Mouse (Mus musculus) CH12.LX (cell line): ENCODE measurements at regions not wholly inside any gene's neighbourhood (a gene's known extent, or its start where the extent isn't known, plus 50 kb on each side); places are given as distances from the start of the nearest gene placed in this dataset.

Experiments used
- DNase-seq: peaks from one replicate; pipeline ENCODE4 v3.0.0-alpha.2; 2013; ENCODE audit errors: extremely low read depth
- H3K27ac ChIP-seq: 2 replicates; pipeline ENCODE4 v1.5.1; 2012; ENCODE audit warnings: low read depth, mild to moderate bottlenecking, control low read depth, moderate library complexity; ENCODE audit not compliant: insufficient read depth
- H3K27me3 ChIP-seq: replicated peaks from 2 replicates; pipeline ENCODE3; 2012; ENCODE audit warnings: inconsistent platforms
- H3K36me3 ChIP-seq, 2 experiments: replicated peaks in 1 of 2; 2 replicates each; pipeline versions ENCODE3 to v1.6.1; 2012; ENCODE audit warnings: inconsistent platforms in 1 of 2, low read length in 1 of 2, mild to moderate bottlenecking in 1 of 2, mixed read lengths in 1 of 2, moderate library complexity in 1 of 2; ENCODE audit not compliant: control insufficient read depth in 1 of 2, insufficient read depth in 1 of 2
- H3K4me1 ChIP-seq, 2 experiments: 2 replicates each; pipeline ENCODE4 v1.6.1; 2012; ENCODE audit warnings: inconsistent platforms in 1 of 2, moderate library complexity in 1 of 2; ENCODE audit not compliant: insufficient read depth in 2 of 2, control insufficient read depth in 1 of 2
- H3K4me2 ChIP-seq: 2 replicates; pipeline ENCODE4 v1.6.1; 2012; ENCODE audit warnings: low read depth, mild to moderate bottlenecking, control low read depth; ENCODE audit not compliant: poor library complexity, insufficient read depth, severe bottlenecking
- H3K4me3 ChIP-seq, 3 experiments: fragments of 150-350 bp in 1 of 3; sonication (generic) in 1 of 3; replicated peaks in 1 of 3; 2 replicates each; pipeline versions ENCODE3 to v1.5.1; 2011 to 2012; ENCODE audit warnings: low read depth in 2 of 3, low read length in 2 of 3, mild to moderate bottlenecking in 2 of 3, moderate library complexity in 2 of 3, control low read depth in 1 of 3, improper control_type of control experiment in 1 of 3, inconsistent platforms in 1 of 3, mixed read lengths in 1 of 3; ENCODE audit not compliant: poor library complexity in 1 of 3
- H3K79me2 ChIP-seq: replicated peaks from 2 replicates; pipeline ENCODE4 v1.6.1; 2012; ENCODE audit warnings: mild to moderate bottlenecking, moderate library complexity; ENCODE audit not compliant: control insufficient read depth, poor library complexity, insufficient read depth, severe bottlenecking; ENCODE audit errors: extremely low read depth
- H3K9ac ChIP-seq: 2 replicates; pipeline ENCODE4 v1.6.1; 2012; ENCODE audit warnings: low read depth, mild to moderate bottlenecking, control low read depth, moderate library complexity; ENCODE audit not compliant: insufficient read depth
- H3K9me3 ChIP-seq: replicated peaks from 2 replicates; pipeline ENCODE3; 2012; ENCODE audit warnings: low read length, inconsistent platforms, mixed read lengths
- CHD2 ChIP-seq: IDR thresholded peaks from 2 replicates; pipeline ENCODE4 v1.6.1; 2011; ENCODE audit warnings: low read length, improper control_type of control experiment
- CTCF ChIP-seq, 2 experiments: IDR thresholded peaks in 1 of 2; conservative IDR thresholded peaks in 1 of 2; 2 replicates each; pipeline ENCODE4 v1.5.1; 2011 to 2012; ENCODE audit warnings: low read depth in 2 of 2, low read length in 2 of 2, improper control_type of control experiment in 1 of 2, inconsistent platforms in 1 of 2, mild to moderate bottlenecking in 1 of 2, moderate library complexity in 1 of 2
- E2F4 ChIP-seq: IDR thresholded peaks from 2 replicates; pipeline ENCODE4 v1.6.1; 2011; ENCODE audit warnings: low read depth, low read length, improper control_type of control experiment; ENCODE audit not compliant: insufficient replicate concordance
- ELF1 ChIP-seq: IDR thresholded peaks from 2 replicates; pipeline ENCODE4 v1.6.1; 2014; ENCODE audit warnings: low read depth, mild to moderate bottlenecking, inconsistent platforms, low read length, improper control_type of control experiment
- EP300 ChIP-seq: IDR thresholded peaks from 2 replicates; pipeline ENCODE4 v1.6.1; 2011; ENCODE audit warnings: low read length, improper control_type of control experiment
- ETS1 ChIP-seq: conservative IDR thresholded peaks from 2 replicates; pipeline ENCODE4 v1.6.1; 2012; ENCODE audit warnings: low read depth, mild to moderate bottlenecking, inconsistent platforms, low read length, improper control_type of control experiment, moderate library complexity
- IRF4 ChIP-seq: IDR thresholded peaks from 2 replicates; pipeline ENCODE4 v1.6.1; 2014; ENCODE audit warnings: low read depth, mild to moderate bottlenecking, inconsistent platforms, low read length, improper control_type of control experiment
- JUN ChIP-seq: IDR thresholded peaks from 2 replicates; pipeline ENCODE4 v1.6.1; 2011; ENCODE audit warnings: low read depth, mild to moderate bottlenecking, low read length, improper control_type of control experiment, moderate library complexity; ENCODE audit not compliant: insufficient read depth
- JUND ChIP-seq: conservative IDR thresholded peaks from 2 replicates; pipeline ENCODE4 v1.6.1; 2011; ENCODE audit warnings: low read depth, low read length, improper control_type of control experiment
- MAZ ChIP-seq: IDR thresholded peaks from 2 replicates; pipeline ENCODE4 v1.6.1; 2012; ENCODE audit warnings: low read depth, mild to moderate bottlenecking, inconsistent platforms, low read length, improper control_type of control experiment, moderate library complexity
- MEF2A ChIP-seq: IDR thresholded peaks from 2 replicates; pipeline ENCODE4 v1.6.1; 2014; ENCODE audit warnings: low read depth, mild to moderate bottlenecking, inconsistent platforms, low read length, improper control_type of control experiment, borderline replicate concordance
- MXI1 ChIP-seq: IDR thresholded peaks from 2 replicates; pipeline ENCODE4 v1.6.1; 2011; ENCODE audit warnings: mild to moderate bottlenecking, low read depth, low read length, improper control_type of control experiment
- NRF1 ChIP-seq: IDR thresholded peaks from 2 replicates; pipeline ENCODE4 v1.6.1; 2014; ENCODE audit warnings: low read depth, mild to moderate bottlenecking, inconsistent platforms, low read length, improper control_type of control experiment, moderate library complexity
- PAX5 ChIP-seq: IDR thresholded peaks from 2 replicates; pipeline ENCODE4 v1.6.1; 2012; ENCODE audit warnings: low read length, inconsistent platforms, mixed read lengths
- RAD21 ChIP-seq: IDR thresholded peaks from 2 replicates; pipeline ENCODE4 v1.6.1; 2011; ENCODE audit warnings: low read depth, mild to moderate bottlenecking, low read length, improper control_type of control experiment, moderate library complexity
- SMC3 ChIP-seq: IDR thresholded peaks from 2 replicates; pipeline ENCODE4 v1.6.1; 2011; ENCODE audit warnings: low read depth, low read length, improper control_type of control experiment
- TBP ChIP-seq: conservative IDR thresholded peaks from 2 replicates; pipeline ENCODE4 v1.6.1; 2011; ENCODE audit warnings: low read depth, low read length, improper control_type of control experiment
- UBTF ChIP-seq: IDR thresholded peaks from 2 replicates; pipeline ENCODE4 v1.6.1; 2012; ENCODE audit warnings: low read depth, mild to moderate bottlenecking, inconsistent platforms, low read length, improper control_type of control experiment, moderate library complexity
- USF2 ChIP-seq: conservative IDR thresholded peaks from 2 replicates; pipeline ENCODE4 v1.6.1; 2011; ENCODE audit warnings: low read depth, low read length, improper control_type of control experiment
- ZC3H11A ChIP-seq: IDR thresholded peaks from 2 replicates; pipeline ENCODE4 v1.6.1; 2012; ENCODE audit warnings: low read depth, mild to moderate bottlenecking, inconsistent platforms, low read length, improper control_type of control experiment
- ZKSCAN1 ChIP-seq: IDR thresholded peaks from 2 replicates; pipeline ENCODE4 v1.6.1; 2012; ENCODE audit warnings: low read depth, inconsistent platforms, low read length, improper control_type of control experiment, borderline replicate concordance
- ZMIZ1 ChIP-seq: IDR thresholded peaks from 2 replicates; pipeline ENCODE4 v1.6.1; 2012; ENCODE audit warnings: low read depth, mild to moderate bottlenecking, inconsistent platforms, low read length, improper control_type of control experiment
- dilution Hi-C: fragments of 300-500 bp; cut with MboI; formaldehyde crosslinking; loops from 2 replicates; pipeline ENCODE4 v1.14.3; 2020; ENCODE audit warnings: low sequenced_read_pairs; ENCODE audit not compliant: extremely low pct_unique_long_range_greater_than_20kb, extremely low pct_ligation_motif_present
- in situ Hi-C: fragments of 300-500 bp; cut with MboI; formaldehyde crosslinking; loops from 3 replicates; pipeline ENCODE4 v1.14.3; 2019; ENCODE audit warnings: low sequenced_read_pairs, low pct_ligation_motif_present, low pct_unique_long_range_greater_than_20kb, mixed read lengths

DNA sequence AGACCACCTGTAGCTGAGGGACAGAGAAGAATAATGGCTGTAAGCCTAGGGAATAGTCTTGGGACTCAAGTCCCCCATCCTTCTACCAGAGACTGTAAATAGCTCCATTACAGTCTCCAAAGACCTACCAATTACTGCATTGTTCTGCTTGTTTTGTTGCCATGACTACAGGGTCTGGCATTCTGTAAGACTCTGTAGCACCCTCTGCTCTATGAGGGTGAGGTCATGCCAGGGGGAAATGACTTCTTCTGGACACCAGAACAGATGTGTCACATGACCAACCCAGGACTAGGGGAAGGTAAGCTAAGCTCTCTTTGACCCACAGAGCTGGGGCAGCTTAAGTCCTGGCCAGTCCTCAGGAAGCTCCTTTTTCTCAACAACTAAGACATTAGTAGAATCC is 405.2 kb upstream of the Fam19a5 start:
- H3K9ac ChIP-seq: no peak overlapping the region
- in situ Hi-C loops (no loop called here), dilution Hi-C loops (no loop called here)
- no peaks in the 10 kb centered on the region for H3K27me3 ChIP-seq
- no peak overlapping the region for H3K4me3 ChIP-seq
- DNase-seq: no peak
- no peaks in the 10 kb centered on the region for H3K36me3 ChIP-seq
- H3K79me2 ChIP-seq: no peaks in the 10 kb centered on the region
- H3K27ac ChIP-seq: no peak overlapping the region
- no peak overlapping the region for H3K4me2 ChIP-seq
- TF ChIP-seq SMC3: no peak
- TF ChIP-seq UBTF: no peak
- TF ChIP-seq MAZ: no peak
- no peak for TF ChIP-seq USF2
- no peak for TF ChIP-seq ZC3H11A
- TF ChIP-seq IRF4: no peak
- TF ChIP-seq MEF2A: no peak
- no peak for TF ChIP-seq E2F4
- no peak for TF ChIP-seq EP300
- TF ChIP-seq ZMIZ1: no peak
- no peak for TF ChIP-seq JUN
- TF ChIP-seq RAD21: no peak
- no peak for TF ChIP-seq CHD2
- no peak for TF ChIP-seq TBP
- no peak for TF ChIP-seq ELF1
- TF ChIP-seq MXI1: no peak
- TF ChIP-seq, all 38 proteins: peak for 0
- peaks cover 62% of the 10 kb centered on the region for H3K9me3 ChIP-seq
- H3K4me1 ChIP-seq: no peaks in the 10 kb centered on the region

DNA sequence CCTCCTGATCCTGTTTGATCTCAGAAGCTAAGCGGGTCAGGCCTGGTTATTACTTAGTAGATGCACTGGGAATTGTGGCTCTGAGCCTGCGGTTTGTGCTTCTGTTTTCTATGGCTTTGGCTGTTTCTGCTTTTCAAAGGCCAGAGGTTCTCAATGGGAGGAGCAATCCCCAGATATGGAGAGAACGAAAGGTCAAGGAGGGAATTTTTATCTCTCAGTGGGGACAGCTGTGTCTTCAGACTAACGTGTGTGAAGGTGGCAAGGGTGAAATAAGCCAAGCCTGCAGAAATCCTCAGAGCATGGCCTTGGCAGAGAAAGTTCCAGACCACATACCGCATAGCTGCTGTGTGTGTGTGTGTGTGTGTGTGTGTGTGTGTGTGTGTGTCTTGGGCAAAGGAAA is 375.0 kb upstream of the Fam19a5 start:
- dilution Hi-C loops: no loop called here
- Histone ChIP-seq H3K9ac (no peak overlapping the region), H3K27ac (no peak overlapping the region), H3K27me3 (no peaks in the 10 kb centered on the region), H3K9me3 (peaks cover 86% of the 10 kb centered on the region), H3K4me1 (no peaks in the 10 kb centered on the region), H3K79me2 (no peaks in the 10 kb centered on the region), H3K36me3 (no peaks in the 10 kb centered on the region), H3K4me3 (no peak overlapping the region), H3K4me2 (no peak overlapping the region)
- in situ Hi-C loops: no loop called here
- no peak for TF ChIP-seq JUND
- no peak for TF ChIP-seq PAX5
- TF ChIP-seq ZKSCAN1: no peak
- no peak for TF ChIP-seq ETS1
- no peak for TF ChIP-seq CTCF (conservative IDR thresholded peaks at IDR 0.05 in 1 of 2, IDR thresholded peaks at IDR 0.05 in 1 of 2; ENCODE audit: low read depth in 2 of 2, low read length in 2 of 2)
- TF ChIP-seq JUN: no peak
- no peak for TF ChIP-seq ELF1
- no peak for TF ChIP-seq NRF1
- no peak for DNase-seq
